Comparison of ENCODE assay signal across 8 mouse cellular contexts in genomic region chr7:143068316-143068881, GRCm38 (mm10). TPM values are rescaled to one million over a fixed set of nuclear protein-coding genes. Genes with fewer than 3 reads are reported as not detected.
DNase-seq lines count a peak whose midpoint lies in the region; ATAC-seq and TF ChIP-seq lines count a peak whose summit lies in the region.

No protein-coding gene starts in this region.

- peak overlapping the region; percentile 78 for H3K9ac ChIP-seq in ES-E14 (ENCODE audit: insufficient read depth, low read depth, low read length, poor library complexity, severe bottlenecking)
- H3K9ac ChIP-seq in heart, embryonic 13.5 days, result peak overlapping the region; percentile 55
- peak overlapping the region; percentile 39; the same call in 1 of the 2 replicates for H3K9ac ChIP-seq in limb, embryonic 15.5 days
- H3K9ac ChIP-seq in neural tube, embryonic 13.5 days, result peak overlapping the region; percentile 77

- peaks cover 51% of the 10 kb centered on the region for H3K36me3 ChIP-seq in ES-E14 (ENCODE audit: control insufficient read depth, insufficient read depth, low read length, poor library complexity, severe bottlenecking)
- H3K36me3 ChIP-seq in heart, embryonic 13.5 days, result peaks cover 64% of the 10 kb centered on the region
- H3K36me3 ChIP-seq in limb, embryonic 15.5 days, result peaks cover 67% of the 10 kb centered on the region
- H3K36me3 ChIP-seq in neural tube, embryonic 13.5 days, result peaks cover 38% of the 10 kb centered on the region

- H3K27ac ChIP-seq in ES-E14 (ENCODE audit: insufficient read depth, low read depth, low read length, poor library complexity, severe bottlenecking), result peak overlapping the region; percentile 89
- peak overlapping the region; percentile 90 for H3K27ac ChIP-seq in heart, embryonic 13.5 days (replicated peaks)
- peak overlapping the region; percentile 96 for H3K27ac ChIP-seq in limb, embryonic 15.5 days
- H3K27ac ChIP-seq in neural tube, embryonic 13.5 days (replicated peaks), result peak overlapping the region; percentile 99

- DNase-seq in kidney, adult 9 months, result peak; percentile 72
- DNase-seq in kidney, postnatal 14 days, result no peak
- no peak for DNase-seq in ES-E14 (ENCODE audit: low read depth, low spot score)
- DNase-seq in cerebellum, adult 9-10 months, result peak; percentile 86

- 49% methylated on average over 13 of the region's 13 CpGs for WGBS in heart, embryonic 13.5 days
- WGBS in limb, embryonic 15.5 days, result 43% methylated on average over 13 of the region's 13 CpGs
- WGBS in neural tube, embryonic 13.5 days, result 29% methylated on average over 13 of the region's 13 CpGs

- ATAC-seq in heart, embryonic 13.5 days (ENCODE audit: extremely low read depth, insufficient number of reproducible peaks, low FRiP score, low TSS enrichment), result no peak
- peak; percentile 0; the same call in 1 of the 2 replicates for ATAC-seq in limb, embryonic 15.5 days (ENCODE audit: insufficient number of reproducible peaks, low FRiP score, low TSS enrichment, low read depth)
- ATAC-seq in neural tube, embryonic 13.5 days (ENCODE audit: low read depth), result peak; percentile 14
- ATAC-seq in activated CD4-positive, CD25-positive, alpha-beta regulatory T cell, adult 4 months, result no peak

- no peaks in the 10 kb centered on the region for H3K27me3 ChIP-seq in heart, embryonic 13.5 days (replicated peaks)
- H3K27me3 ChIP-seq in limb, embryonic 15.5 days, result no peaks in the 10 kb centered on the region
- no peaks in the 10 kb centered on the region for H3K27me3 ChIP-seq in neural tube, embryonic 13.5 days

- peak overlapping the region; percentile 98 for H3K4me2 ChIP-seq in heart, embryonic 13.5 days
- H3K4me2 ChIP-seq in limb, embryonic 15.5 days, result peak overlapping the region; percentile 52
- peak overlapping the region; percentile 73 for H3K4me2 ChIP-seq in neural tube, embryonic 13.5 days

- peak overlapping the region; percentile 59 to 60 for H3K4me3 ChIP-seq in ES-E14 (ENCODE audit: insufficient read depth in 1 of 2, low read depth in 1 of 2, low read length in 2 of 2, poor library complexity in 1 of 2, severe bottlenecking in 1 of 2)
- H3K4me3 ChIP-seq in heart, embryonic 13.5 days, result peak overlapping the region; percentile 84
- H3K4me3 ChIP-seq in limb, embryonic 15.5 days, result peak overlapping the region; percentile 71
- H3K4me3 ChIP-seq in neural tube, embryonic 13.5 days, result peak overlapping the region; percentile 75

- H3K4me1 ChIP-seq in ES-E14 (ENCODE audit: control insufficient read depth in 2 of 2, insufficient read depth in 2 of 2, low read length in 2 of 2, poor library complexity in 1 of 2), result peaks cover 0 to 15% of the 10 kb centered on the region in 2 experiments; a peak in 1 of 4 replicates
- H3K4me1 ChIP-seq in heart, embryonic 13.5 days, result peaks cover 26% of the 10 kb centered on the region
- H3K4me1 ChIP-seq in limb, embryonic 15.5 days, result peaks cover 38% of the 10 kb centered on the region
- peaks cover 44% of the 10 kb centered on the region for H3K4me1 ChIP-seq in neural tube, embryonic 13.5 days (replicated peaks)

- in situ Hi-C loops in ES-E14 (cut with MboI; ENCODE audit: low sequenced_read_pairs in 2 of 2, unreplicated experiment in 2 of 2), result no loop called here

- H3K9me3 ChIP-seq in ES-E14 (ENCODE audit: control insufficient read depth, insufficient read depth, low read depth, low read length), result no peaks in the 10 kb centered on the region
- no peaks in the 10 kb centered on the region for H3K9me3 ChIP-seq in heart, embryonic 13.5 days
- H3K9me3 ChIP-seq in limb, embryonic 15.5 days, result no peaks in the 10 kb centered on the region
- H3K9me3 ChIP-seq in neural tube, embryonic 13.5 days, result no peaks in the 10 kb centered on the region

TF ChIP-seq in ES-E14, 5 proteins besides CTCF, POLR2A, EP300 and RAD21:
- TF ChIP-seq ZNF384 (IDR thresholded peaks at IDR 0.05; ENCODE audit: low read depth, low read length) (no peak), ZC3H11A (IDR thresholded peaks at IDR 0.05; ENCODE audit: borderline replicate concordance, low read depth, low read length) (no peak), HCFC1 (IDR thresholded peaks at IDR 0.05; ENCODE audit: borderline replicate concordance, insufficient read depth, low read length) (no peak), CHD2 (IDR thresholded peaks at IDR 0.05; ENCODE audit: low read depth, low read length) (no peak), MAFK (IDR thresholded peaks at IDR 0.05; ENCODE audit: insufficient read depth, low read depth, low read length) (no peak)

RNA-seq across cellular contexts. Expression of gene Tssc4, which starts 0.7 kb away (rescaled TPM):
- total RNA-seq in ES-E14 (2012; rRNA removed), result 51.0 and 64.3 TPM in 2 replicates
- polyA plus RNA-seq in heart, embryonic 13.5 days (2015; fragmentation: Nextera tagmentation; extraction: Ambion mirVana), result 58.2 and 60.7 TPM in 2 replicates
- 97.1 and 98.8 TPM in 2 replicates for polyA plus RNA-seq in limb, embryonic 15.5 days (2015; fragmentation: Nextera tagmentation; extraction: Ambion mirVana)
- polyA plus RNA-seq in neural tube, embryonic 13.5 days (2015; fragmentation: Nextera tagmentation; extraction: Ambion mirVana), result 82.4 and 88.4 TPM in 2 replicates
- 10 to 100 TPM; 22.8 to 50.7 TPM for polyA plus RNA-seq in activated CD4-positive, CD25-positive, alpha-beta regulatory T cell, adult 4 months (2017; shearing (Covaris generic))

RNA-seq across cellular contexts. Expression of gene Cd81, which starts 15.9 kb away (rescaled TPM):
- total RNA-seq in ES-E14 (2012; rRNA removed), result 403 and 951 TPM in 2 replicates
- polyA plus RNA-seq in heart, embryonic 13.5 days (2015; fragmentation: Nextera tagmentation; extraction: Ambion mirVana), result 750 and 845 TPM in 2 replicates
- 692 and 762 TPM in 2 replicates for polyA plus RNA-seq in limb, embryonic 15.5 days (2015; fragmentation: Nextera tagmentation; extraction: Ambion mirVana)
- 365 and 369 TPM in 2 replicates for polyA plus RNA-seq in neural tube, embryonic 13.5 days (2015; fragmentation: Nextera tagmentation; extraction: Ambion mirVana)
- 100 to 1,000 TPM; 155 to 235 TPM for polyA plus RNA-seq in activated CD4-positive, CD25-positive, alpha-beta regulatory T cell, adult 4 months (2017; shearing (Covaris generic))

RNA-seq across cellular contexts. Expression of gene Trpm5, which starts 26.0 kb away (rescaled TPM):
- 1.0 TPM in 2 replicates for total RNA-seq in ES-E14 (2012; rRNA removed)
- 3.5 and 4.4 TPM in 2 replicates for polyA plus RNA-seq in heart, embryonic 13.5 days (2015; fragmentation: Nextera tagmentation; extraction: Ambion mirVana)
- 22.1 and 22.8 TPM in 2 replicates for polyA plus RNA-seq in limb, embryonic 15.5 days (2015; fragmentation: Nextera tagmentation; extraction: Ambion mirVana)
- 2.0 and 3.1 TPM in 2 replicates for polyA plus RNA-seq in neural tube, embryonic 13.5 days (2015; fragmentation: Nextera tagmentation; extraction: Ambion mirVana)
- not detected for polyA plus RNA-seq in activated CD4-positive, CD25-positive, alpha-beta regulatory T cell, adult 4 months (2017; shearing (Covaris generic))

RNA-seq across cellular contexts. Expression of gene Kcnq1, which starts 37.8 kb away (rescaled TPM):
- total RNA-seq in ES-E14 (2012; rRNA removed), result 0.22 and 0.42 TPM in 2 replicates
- 15.0 and 15.6 TPM in 2 replicates for polyA plus RNA-seq in heart, embryonic 13.5 days (2015; fragmentation: Nextera tagmentation; extraction: Ambion mirVana)
- 1.1 and 2.1 TPM in 2 replicates for polyA plus RNA-seq in limb, embryonic 15.5 days (2015; fragmentation: Nextera tagmentation; extraction: Ambion mirVana)
- 1.3 and 2.0 TPM in 2 replicates for polyA plus RNA-seq in neural tube, embryonic 13.5 days (2015; fragmentation: Nextera tagmentation; extraction: Ambion mirVana)
- polyA plus RNA-seq in activated CD4-positive, CD25-positive, alpha-beta regulatory T cell, adult 4 months (2017; shearing (Covaris generic)), result not detected

Comparison
In these comparisons a context has a peak if more than half of its experiments do, and no peak if none do; other contexts are left out.
1. DNase-seq: peak in kidney, adult 9 months (single experiment) and cerebellum, adult 9-10 months (single experiment); none in kidney, postnatal 14 days (single experiment) and ES-E14 (single experiment).
2. ATAC-seq: peak in limb, embryonic 15.5 days (single experiment) and neural tube, embryonic 13.5 days (single experiment); none in heart, embryonic 13.5 days (single experiment) and activated CD4-positive, CD25-positive, alpha-beta regulatory T cell, adult 4 months (single experiment).
3. Peak in every context shown above with its lines, with median percentiles within 50 percentile points of each other: H3K27ac ChIP-seq, H3K4me3 ChIP-seq, H3K9ac ChIP-seq and H3K4me2 ChIP-seq.